Mouse (Mus musculus): Measurements from ENCODE around the gene Ift81.

DNA sequence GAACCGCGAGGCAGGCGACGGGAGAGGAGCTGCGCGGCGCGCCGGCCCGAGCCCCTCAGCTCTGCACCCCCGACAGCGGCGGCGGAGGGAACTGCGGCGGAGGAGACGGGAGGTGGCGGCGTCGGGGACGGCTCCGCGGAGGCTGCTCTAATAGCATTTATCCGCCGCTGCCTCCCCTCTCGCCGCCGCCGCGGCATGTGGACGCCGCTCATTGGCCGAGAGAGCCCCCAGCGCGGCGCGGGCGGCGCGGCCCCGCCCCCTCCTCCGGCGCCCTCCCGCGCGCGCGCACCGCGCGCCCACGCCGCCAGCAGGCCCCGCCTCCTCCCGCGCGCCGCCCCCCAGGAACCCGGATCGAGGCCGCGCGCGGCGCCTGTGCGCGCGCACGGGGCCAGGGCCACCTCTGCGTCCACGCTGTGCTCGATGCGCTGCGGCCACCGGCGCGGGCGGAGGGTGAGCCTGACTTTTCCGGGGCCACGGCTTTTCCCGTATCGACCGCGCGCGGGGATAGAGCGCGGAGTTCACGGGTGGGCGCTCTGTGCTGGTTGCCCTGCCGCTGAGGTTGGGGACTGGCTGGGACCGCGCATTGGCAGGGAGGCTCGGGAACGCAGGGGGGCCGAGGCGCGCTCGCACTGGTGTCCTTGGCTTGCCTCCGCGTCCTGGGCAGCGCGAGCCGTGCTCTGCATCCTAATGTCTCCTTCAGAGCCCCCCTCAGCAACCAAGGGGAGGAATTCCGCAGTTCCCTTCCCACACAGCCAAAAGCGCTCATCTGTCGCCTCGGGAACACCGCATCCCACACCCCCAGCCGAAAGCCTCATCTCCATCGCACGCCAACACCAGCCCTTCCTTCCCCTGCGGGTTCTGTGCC lies 112.0 kb downstream of the Ift81 start, which contains the start of gene Atp2a2:
- TF ChIP-seq CTCF (IDR thresholded peaks at IDR 0.05; ENCODE audit: low read depth, low read length), result peak; percentile 30
- TF ChIP-seq POLR2A (IDR thresholded peaks at IDR 0.05; ENCODE audit: extremely low read depth, insufficient read depth, low read length), result peak; percentile 94
